Mouse (Mus musculus) embryonic facial prominence, embryonic 13.5 days (tissue): ENCODE results near the gene Lancl3. TPM values are rescaled to one million over a fixed set of nuclear protein-coding genes. Genes with fewer than 3 reads are reported as not detected.

Source experiments
- polyA plus RNA-seq: library from polyadenylated mRNA; unstranded; fragments of >200 nt; fragmentation: Nextera tagmentation; extraction: Ambion mirVana; gene quantifications from 2 replicates; pipeline ENCODE4 v1.2.1, GENCODE M21; 2015

Gene Lancl3
- polyA plus RNA-seq, 1 experiment from 2014 or later, result 2.0 TPM

Other genes with a start within 250 kb of the Lancl3 start
- gene Fthl17b, start 236.9 kb upstream of the Lancl3 start, polyA plus RNA-seq, result not detected in 2 replicates
- not detected in 2 replicates for gene Fthl17c, start 223.3 kb upstream of the Lancl3 start, polyA plus RNA-seq
- not detected in 2 replicates for gene Fthl17d, start 213.1 kb upstream of the Lancl3 start, polyA plus RNA-seq
- gene Fthl17e, start 166.4 kb upstream of the Lancl3 start, polyA plus RNA-seq, result not detected in 2 replicates
- not detected in 2 replicates for gene Fthl17f, start 136.9 kb upstream of the Lancl3 start, polyA plus RNA-seq
- not detected in 2 replicates for gene 4930402K13Rik, start 95.3 kb upstream of the Lancl3 start, polyA plus RNA-seq
- not detected in 2 replicates for gene Gm14862, start 57.0 kb downstream of the Lancl3 start, polyA plus RNA-seq
- 1.0 and 1.4 TPM in 2 replicates for gene Xk, start 72.9 kb downstream of the Lancl3 start, polyA plus RNA-seq
- not detected in 2 replicates for gene H2al1m, start 83.9 kb downstream of the Lancl3 start, polyA plus RNA-seq
- not detected in 2 replicates for gene H2al1k, start 150.7 kb downstream of the Lancl3 start, polyA plus RNA-seq